Mouse (Mus musculus): ENCODE data around the gene Gm49320. TPM values are rescaled to one million over a fixed set of nuclear protein-coding genes. Genes with fewer than 3 reads are reported as not detected.
"Not testable (repeated sequence)": the region's sequence is repeated elsewhere in the genome, so short reads cannot be mapped to it uniquely, and the experiment has no call there.

Gene Gm49320
- polyA plus RNA-seq, 1 experiment from 2014 or later = 0.07 TPM

GRCm38 (mm10) chr8:4252116-4252760 is 13.6 kb downstream of the Gm49320 start:
- WGBS (ENCODE audit: insufficient replicate concordance) = 45% methylated on average over 8 of the region's 8 CpGs
- no peak overlapping the region for H3K27ac ChIP-seq (ENCODE audit: low read depth, low read length)

GRCm38 (mm10) chr8:4252934-4253841 is 14.5 kb downstream of the Gm49320 start, which contains the start of gene Snapc2:
TSS of gene Snapc2 (plus strand) at chr8:4253080.
- peak; percentile 90 for ATAC-seq (replicated peaks; ENCODE audit: insufficient number of reproducible peaks, low FRiP score, low TSS enrichment)
- Histone ChIP-seq H3K27me3 (ENCODE audit: control insufficient read depth, insufficient read depth, low read length) (peaks cover 3% of the 10 kb centered on the region; the same call in 1 of the 2 replicates), H3K27ac (ENCODE audit: low read depth, low read length) (peak within 1 kb of the TSS; percentile 82), H3K4me1 (ENCODE audit: control insufficient read depth, insufficient read depth, low read length) (peaks cover 19% of the 10 kb centered on the region), H3K4me2 (peak within 1 kb of the TSS; percentile 78), H3K9ac (ENCODE audit: low read depth, low read length) (peak within 1 kb of the TSS; percentile 93), H3K9me3 (replicated peaks; ENCODE audit: control insufficient read depth, low read length) (no peaks in the 10 kb centered on the region), H3K36me3 (ENCODE audit: control insufficient read depth, insufficient read depth, low read length) (peaks cover 6% of the 10 kb centered on the region; the same call in 1 of the 2 replicates), H3K4me3 (ENCODE audit: low read depth, low read length) (peak within 1 kb of the TSS; percentile 89)
- WGBS (ENCODE audit: insufficient replicate concordance) = under 1% methylated on average over 68 of the region's 69 CpGs

More at GRCm38 (mm10) chr8:4252116-4252760, 13.6 kb downstream of the Gm49320 start:
- Histone ChIP-seq H3K36me3 (ENCODE audit: control insufficient read depth, insufficient read depth, low read length) (peaks cover 6% of the 10 kb centered on the region; the same call in 1 of the 2 replicates), H3K27me3 (ENCODE audit: control insufficient read depth, insufficient read depth, low read length) (peaks cover 3% of the 10 kb centered on the region; the same call in 1 of the 2 replicates), H3K4me2 (peak overlapping the region; percentile 78), H3K4me3 (ENCODE audit: low read depth, low read length) (peak overlapping the region; percentile 89), H3K9me3 (replicated peaks; ENCODE audit: control insufficient read depth, low read length) (no peaks in the 10 kb centered on the region), H3K9ac (ENCODE audit: low read depth, low read length) (peak overlapping the region; percentile 93), H3K4me1 (ENCODE audit: control insufficient read depth, insufficient read depth, low read length) (peaks cover 16% of the 10 kb centered on the region)
- no peak for ATAC-seq (replicated peaks; ENCODE audit: insufficient number of reproducible peaks, low FRiP score, low TSS enrichment)

GRCm38 (mm10) chr8:4254001-4254400 is 15.3 kb downstream of the Gm49320 start:
- ATAC-seq (replicated peaks; ENCODE audit: insufficient number of reproducible peaks, low FRiP score, low TSS enrichment) = no peak
- no peak overlapping the region for H3K27ac ChIP-seq (ENCODE audit: low read depth, low read length)

GRCm38 (mm10) chr8:4255471-4255870 is 16.8 kb downstream of the Gm49320 start:
- 85% methylated on average over 7 of the region's 7 CpGs for WGBS (ENCODE audit: insufficient replicate concordance)
- H3K4me2 ChIP-seq; H3K27ac ChIP-seq (ENCODE audit: low read depth, low read length); ATAC-seq (replicated peaks; ENCODE audit: insufficient number of reproducible peaks, low FRiP score, low TSS enrichment); H3K4me3 ChIP-seq (ENCODE audit: low read depth, low read length); H3K9me3 ChIP-seq (replicated peaks; ENCODE audit: control insufficient read depth, low read length); H3K27me3 ChIP-seq (ENCODE audit: control insufficient read depth, insufficient read depth, low read length); H3K36me3 ChIP-seq (ENCODE audit: control insufficient read depth, insufficient read depth, low read length); H3K9ac ChIP-seq (ENCODE audit: low read depth, low read length): not testable (repeated sequence)
- peaks cover 18% of the 10 kb centered on the region for H3K4me1 ChIP-seq (ENCODE audit: control insufficient read depth, insufficient read depth, low read length)

More at GRCm38 (mm10) chr8:4254001-4254400, 15.3 kb downstream of the Gm49320 start:
- H3K4me3 ChIP-seq (ENCODE audit: low read depth, low read length) = peak overlapping the region; percentile 89
- H3K9ac ChIP-seq (ENCODE audit: low read depth, low read length) = peak overlapping the region; percentile 93
- WGBS (ENCODE audit: insufficient replicate concordance) = 60% methylated on average over 6 of the region's 6 CpGs
- peaks cover 3% of the 10 kb centered on the region; the same call in 1 of the 2 replicates for H3K27me3 ChIP-seq (ENCODE audit: control insufficient read depth, insufficient read depth, low read length)
- H3K4me1 ChIP-seq (ENCODE audit: control insufficient read depth, insufficient read depth, low read length) = peaks cover 21% of the 10 kb centered on the region
- H3K9me3 ChIP-seq (replicated peaks; ENCODE audit: control insufficient read depth, low read length) = no peaks in the 10 kb centered on the region
- peak overlapping the region; percentile 78 for H3K4me2 ChIP-seq
- H3K36me3 ChIP-seq (ENCODE audit: control insufficient read depth, insufficient read depth, low read length) = peaks cover 6% of the 10 kb centered on the region; the same call in 1 of the 2 replicates

- no peak overlapping the region for H3K9ac ChIP-seq (ENCODE audit: low read depth, low read length)
- WGBS (ENCODE audit: insufficient replicate concordance) = 63% methylated on average over 4 of the region's 4 CpGs
- no peak overlapping the region for H3K4me2 ChIP-seq
- H3K9me3 ChIP-seq (replicated peaks; ENCODE audit: control insufficient read depth, low read length) = no peaks in the 10 kb centered on the region
- no peak overlapping the region for H3K4me3 ChIP-seq (ENCODE audit: low read depth, low read length)
- H3K27me3 ChIP-seq (ENCODE audit: control insufficient read depth, insufficient read depth, low read length) = no peaks in the 10 kb centered on the region
- H3K27ac ChIP-seq (ENCODE audit: low read depth, low read length) = no peak overlapping the region
- ATAC-seq (replicated peaks; ENCODE audit: insufficient number of reproducible peaks, low FRiP score, low TSS enrichment) = no peak
- H3K4me1 ChIP-seq (ENCODE audit: control insufficient read depth, insufficient read depth, low read length) = peaks cover 18% of the 10 kb centered on the region
- H3K36me3 ChIP-seq (ENCODE audit: control insufficient read depth, insufficient read depth, low read length) = peaks cover 9% of the 10 kb centered on the region; the same call in 1 of the 2 replicates
These were observed 18.2 kb downstream of the Gm49320 start for GRCm38 (mm10) chr8:4256911-4257310.

GRCm38 (mm10) chr8:4257350-4257749 is 18.7 kb downstream of the Gm49320 start:
- 73% methylated on average over 4 of the region's 4 CpGs for WGBS (ENCODE audit: insufficient replicate concordance)
- ATAC-seq (replicated peaks; ENCODE audit: insufficient number of reproducible peaks, low FRiP score, low TSS enrichment) = no peak
- H3K9me3 ChIP-seq (replicated peaks; ENCODE audit: control insufficient read depth, low read length) = no peaks in the 10 kb centered on the region
- H3K9ac ChIP-seq (ENCODE audit: low read depth, low read length) = no peak overlapping the region
- H3K27ac ChIP-seq (ENCODE audit: low read depth, low read length) = no peak overlapping the region
- H3K27me3 ChIP-seq (ENCODE audit: control insufficient read depth, insufficient read depth, low read length) = no peaks in the 10 kb centered on the region
- peaks cover 18% of the 10 kb centered on the region for H3K4me1 ChIP-seq (ENCODE audit: control insufficient read depth, insufficient read depth, low read length)
- peaks cover 9% of the 10 kb centered on the region; the same call in 1 of the 2 replicates for H3K36me3 ChIP-seq (ENCODE audit: control insufficient read depth, insufficient read depth, low read length)
- no peak overlapping the region for H3K4me3 ChIP-seq (ENCODE audit: low read depth, low read length)
- H3K4me2 ChIP-seq = no peak overlapping the region

- peaks cover 11% of the 10 kb centered on the region; the same call in 1 of the 2 replicates for H3K36me3 ChIP-seq (ENCODE audit: control insufficient read depth, insufficient read depth, low read length)
- peak; percentile 65 for ATAC-seq (replicated peaks; ENCODE audit: insufficient number of reproducible peaks, low FRiP score, low TSS enrichment)
- H3K27ac ChIP-seq (ENCODE audit: low read depth, low read length) = peak overlapping the region; percentile 72
- H3K9ac ChIP-seq (ENCODE audit: low read depth, low read length) = peak overlapping the region; percentile 88
- no peaks in the 10 kb centered on the region for H3K27me3 ChIP-seq (ENCODE audit: control insufficient read depth, insufficient read depth, low read length)
- no peaks in the 10 kb centered on the region for H3K9me3 ChIP-seq (replicated peaks; ENCODE audit: control insufficient read depth, low read length)
- peaks cover 18% of the 10 kb centered on the region for H3K4me1 ChIP-seq (ENCODE audit: control insufficient read depth, insufficient read depth, low read length)
- 3% methylated on average over 35 of the region's 35 CpGs for WGBS (ENCODE audit: insufficient replicate concordance)
- H3K4me3 ChIP-seq (ENCODE audit: low read depth, low read length) = peak overlapping the region; percentile 72
- peak overlapping the region; percentile 92 for H3K4me2 ChIP-seq
These were observed 19.6 kb downstream of the Gm49320 start for GRCm38 (mm10) chr8:4258233-4258632.

- Histone ChIP-seq H3K4me1 (ENCODE audit: control insufficient read depth, insufficient read depth, low read length) (peaks cover 16% of the 10 kb centered on the region), H3K4me2 (peak overlapping the region; percentile 92), H3K9me3 (replicated peaks; ENCODE audit: control insufficient read depth, low read length) (no peaks in the 10 kb centered on the region), H3K9ac (ENCODE audit: low read depth, low read length) (peak overlapping the region; percentile 88), H3K27ac (ENCODE audit: low read depth, low read length) (peak overlapping the region; percentile 72), H3K4me3 (ENCODE audit: low read depth, low read length) (peak overlapping the region; percentile 72), H3K36me3 (ENCODE audit: control insufficient read depth, insufficient read depth, low read length) (peaks cover 11% of the 10 kb centered on the region; the same call in 1 of the 2 replicates), H3K27me3 (ENCODE audit: control insufficient read depth, insufficient read depth, low read length) (no peaks in the 10 kb centered on the region)
- 0% methylated on average over 32 of the region's 32 CpGs for WGBS (ENCODE audit: insufficient replicate concordance)
- ATAC-seq (replicated peaks; ENCODE audit: insufficient number of reproducible peaks, low FRiP score, low TSS enrichment) = peak; percentile 66
These were observed 20.0 kb downstream of the Gm49320 start for GRCm38 (mm10) chr8:4258678-4259077.

Measured in heart, embryonic 11.5 days (tissue).